Mouse (Mus musculus): ENCODE data around the gene Thra. TPM values are rescaled to one million over a fixed set of nuclear protein-coding genes. Genes with fewer than 3 reads are reported as not detected.
"Not testable (repeated sequence)": the region's sequence is repeated elsewhere in the genome, so short reads cannot be mapped to it uniquely, and the experiment has no call there.

Thra gene
- polyA plus RNA-seq, 1 experiment from 2014 or later, result 32.4 TPM

DNA sequence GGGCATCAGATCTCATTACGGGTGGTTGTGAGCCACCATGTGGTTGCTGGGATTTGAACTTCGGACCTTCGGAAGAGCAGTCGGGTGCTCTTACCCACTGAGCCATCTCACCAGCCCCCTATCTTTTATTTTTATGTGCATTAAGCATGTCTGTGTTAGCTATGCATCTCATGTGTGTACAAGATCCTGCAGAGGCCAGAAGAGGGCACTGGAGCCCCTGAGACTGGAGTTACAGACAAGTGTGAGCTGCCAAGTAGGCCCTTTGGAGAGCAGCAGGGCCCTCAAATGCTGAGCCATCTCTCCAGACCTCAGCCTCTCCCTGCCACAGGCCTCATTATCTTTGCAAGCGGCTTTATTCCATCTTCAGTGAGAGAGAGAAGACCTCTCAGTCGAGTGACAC lies 28.4 kb upstream of the Thra start:
- ATAC-seq; H3K9ac ChIP-seq (ENCODE audit: low read depth, low read length); H3K4me2 ChIP-seq (replicated peaks; ENCODE audit: low read depth); H3K4me3 ChIP-seq (ENCODE audit: low read depth, low read length); H3K27ac ChIP-seq (ENCODE audit: low read depth, low read length); H3K9me3 ChIP-seq (ENCODE audit: control insufficient read depth); H3K27me3 ChIP-seq (replicated peaks; ENCODE audit: control insufficient read depth, insufficient read depth, low read length): not testable (repeated sequence)
- WGBS, result 79% methylated on average over 6 of the region's 6 CpGs
- TF ChIP-seq CTCF (IDR thresholded peaks at IDR 0.05; ENCODE audit: low read depth), result peak; percentile 68
- peaks cover 18% of the 10 kb centered on the region for H3K4me1 ChIP-seq (replicated peaks; ENCODE audit: control insufficient read depth, insufficient read depth, low read length)
- H3K36me3 ChIP-seq (ENCODE audit: control insufficient read depth, insufficient read depth), result peaks cover 43% of the 10 kb centered on the region

GRCm38 (mm10) chr11:98713703-98714102 lies 26.7 kb upstream of the Thra start:
- no peaks in the 10 kb centered on the region for H3K27me3 ChIP-seq (replicated peaks; ENCODE audit: control insufficient read depth, insufficient read depth, low read length)
- peaks cover 45% of the 10 kb centered on the region for H3K36me3 ChIP-seq (ENCODE audit: control insufficient read depth, insufficient read depth)
- whole genome bisulfite sequencing, result 74% methylated on average over 12 of the region's 12 CpGs
- H3K9ac ChIP-seq (ENCODE audit: low read depth, low read length), result no peak overlapping the region
- H3K27ac ChIP-seq (ENCODE audit: low read depth, low read length), result no peak overlapping the region
- 0 out of 2 replicates have a peak, but pooled peaks cover 11% of the 10 kb centered on the region for H3K4me1 ChIP-seq (replicated peaks; ENCODE audit: control insufficient read depth, insufficient read depth, low read length)
- no peak overlapping the region for H3K4me3 ChIP-seq (ENCODE audit: low read depth, low read length)
- ATAC-seq, result no peak
- H3K9me3 ChIP-seq (ENCODE audit: control insufficient read depth), result no peaks in the 10 kb centered on the region
- H3K4me2 ChIP-seq (replicated peaks; ENCODE audit: low read depth), result no peak overlapping the region
- TF ChIP-seq CTCF (IDR thresholded peaks at IDR 0.05; ENCODE audit: low read depth), result no peak

- Histone ChIP-seq H3K27me3 (replicated peaks; ENCODE audit: control insufficient read depth, insufficient read depth, low read length) (no peaks in the 10 kb centered on the region), H3K36me3 (ENCODE audit: control insufficient read depth, insufficient read depth) (peaks cover 45% of the 10 kb centered on the region), H3K4me2 (replicated peaks; ENCODE audit: low read depth) (no peak overlapping the region), H3K9ac (ENCODE audit: low read depth, low read length) (no peak overlapping the region), H3K4me3 (ENCODE audit: low read depth, low read length) (no peak overlapping the region), H3K27ac (ENCODE audit: low read depth, low read length) (no peak overlapping the region), H3K9me3 (ENCODE audit: control insufficient read depth) (no peaks in the 10 kb centered on the region), H3K4me1 (replicated peaks; ENCODE audit: control insufficient read depth, insufficient read depth, low read length) (0 out of 2 replicates have a peak, but pooled peaks cover 3% of the 10 kb centered on the region)
- no peak for ATAC-seq
- TF ChIP-seq CTCF (IDR thresholded peaks at IDR 0.05; ENCODE audit: low read depth), result no peak
- 96% methylated on average over 9 of the region's 9 CpGs for WGBS
These were observed 24.5 kb upstream of the Thra start for GRCm38 (mm10) chr11:98715946-98716345.

DNA sequence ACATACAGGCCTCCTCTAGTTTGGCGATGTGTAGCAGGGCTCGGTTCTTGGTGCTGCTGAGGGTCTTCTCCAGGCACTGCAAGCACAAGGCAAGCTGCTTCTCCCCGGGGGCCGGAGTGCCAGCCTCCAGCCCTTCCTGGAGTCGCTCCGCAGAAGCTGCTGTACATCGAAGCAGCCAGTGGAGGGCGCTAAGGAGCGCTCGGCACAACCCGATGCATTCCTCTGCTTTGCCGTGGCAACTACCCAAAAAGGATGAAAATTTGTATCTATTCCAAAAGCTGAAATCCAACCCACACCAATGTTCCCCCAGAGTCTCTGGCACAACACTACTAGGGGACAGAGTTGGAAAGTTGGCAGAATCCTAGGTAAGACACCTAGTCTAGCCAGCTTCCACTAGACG lies 22.5 kb upstream of the Thra start:
- H3K4me2 ChIP-seq (replicated peaks; ENCODE audit: low read depth), result no peak overlapping the region
- TF ChIP-seq CTCF (IDR thresholded peaks at IDR 0.05; ENCODE audit: low read depth), result peak; percentile 90
- H3K9ac ChIP-seq (ENCODE audit: low read depth, low read length), result no peak overlapping the region
- H3K4me1 ChIP-seq (replicated peaks; ENCODE audit: control insufficient read depth, insufficient read depth, low read length), result 0 out of 2 replicates have a peak, but pooled peaks cover 3% of the 10 kb centered on the region
- H3K27me3 ChIP-seq (replicated peaks; ENCODE audit: control insufficient read depth, insufficient read depth, low read length), result no peaks in the 10 kb centered on the region
- whole genome bisulfite sequencing, result 19% methylated on average over 13 of the region's 13 CpGs
- H3K9me3 ChIP-seq (ENCODE audit: control insufficient read depth), result no peaks in the 10 kb centered on the region
- H3K36me3 ChIP-seq (ENCODE audit: control insufficient read depth, insufficient read depth), result peaks cover 36% of the 10 kb centered on the region
- no peak overlapping the region for H3K27ac ChIP-seq (ENCODE audit: low read depth, low read length)
- no peak overlapping the region for H3K4me3 ChIP-seq (ENCODE audit: low read depth, low read length)
- ATAC-seq, result no peak

DNA sequence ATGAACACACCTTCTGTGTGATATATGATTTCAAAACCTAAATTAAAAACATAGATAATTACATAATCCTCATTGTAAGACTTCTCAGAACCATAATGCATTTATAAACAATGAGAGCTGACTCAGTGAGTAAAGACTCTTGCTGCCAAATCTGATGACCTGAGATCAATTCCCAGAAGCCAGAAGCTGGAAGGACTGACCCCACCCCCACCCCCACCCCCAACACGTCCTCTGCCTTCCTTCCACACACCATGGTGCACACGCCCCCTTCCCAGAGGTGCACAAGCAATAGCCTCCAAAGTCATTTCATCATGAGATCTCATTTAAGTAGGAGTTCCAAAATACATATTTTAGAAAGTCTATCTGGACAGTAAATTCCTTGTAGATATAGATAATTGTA lies 19.7 kb upstream of the Thra start:
- TF ChIP-seq CTCF (IDR thresholded peaks at IDR 0.05; ENCODE audit: low read depth), result no peak
- H3K4me1 ChIP-seq (replicated peaks; ENCODE audit: control insufficient read depth, insufficient read depth, low read length), result 0 out of 2 replicates have a peak, but pooled peaks cover 3% of the 10 kb centered on the region
- H3K9me3 ChIP-seq (ENCODE audit: control insufficient read depth), result no peaks in the 10 kb centered on the region
- H3K36me3 ChIP-seq (ENCODE audit: control insufficient read depth, insufficient read depth), result peaks cover 15% of the 10 kb centered on the region; the same call in 1 of the 2 replicates
- H3K4me2 ChIP-seq (replicated peaks; ENCODE audit: low read depth), result no peak overlapping the region
- H3K27me3 ChIP-seq (replicated peaks; ENCODE audit: control insufficient read depth, insufficient read depth, low read length), result no peaks in the 10 kb centered on the region
- 83% methylated on average over 2 of the region's 2 CpGs for WGBS
- no peak overlapping the region for H3K9ac ChIP-seq (ENCODE audit: low read depth, low read length)
- ATAC-seq, result no peak
- no peak overlapping the region for H3K27ac ChIP-seq (ENCODE audit: low read depth, low read length)
- H3K4me3 ChIP-seq (ENCODE audit: low read depth, low read length), result no peak overlapping the region

DNA sequence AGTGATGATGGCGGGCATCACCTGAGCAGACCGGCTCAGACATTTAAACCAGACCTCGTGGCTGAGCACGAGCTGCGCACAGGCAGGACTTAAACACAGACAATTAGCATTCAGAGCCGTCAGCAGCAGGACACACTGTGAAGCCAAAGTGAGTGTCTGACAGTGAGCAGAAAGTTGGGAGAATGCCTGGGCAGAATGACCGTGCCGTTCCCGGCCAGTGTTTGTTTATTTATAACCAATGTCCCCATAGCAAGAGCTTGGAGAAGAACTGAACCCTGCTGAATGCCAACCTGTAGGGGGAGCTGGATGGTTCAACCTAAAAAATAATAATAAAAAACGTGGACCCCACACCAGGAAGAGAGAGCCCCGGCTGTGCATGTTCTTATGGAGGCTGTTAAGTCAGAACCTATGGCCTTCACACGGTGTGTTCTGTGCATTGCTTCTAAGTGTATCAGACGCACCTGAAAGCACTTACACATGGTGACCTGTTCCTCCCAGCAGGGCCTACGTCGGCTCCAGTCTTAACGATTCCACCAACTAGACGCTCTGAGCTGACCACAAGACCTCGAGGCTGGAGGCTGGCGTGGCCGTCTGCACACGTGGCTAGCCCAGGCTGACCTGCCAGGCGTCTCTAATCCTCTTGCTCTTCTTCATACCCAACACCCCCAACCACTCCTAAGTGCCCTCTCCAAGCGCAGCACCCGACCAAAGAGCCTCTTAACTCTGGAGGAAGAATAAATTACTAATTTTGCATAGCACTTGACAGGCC lies 18.8 kb upstream of the Thra start:
- no peak for ATAC-seq
- H3K9ac ChIP-seq (ENCODE audit: low read depth, low read length), result no peak overlapping the region
- no peak overlapping the region for H3K4me2 ChIP-seq (replicated peaks; ENCODE audit: low read depth)
- peak overlapping the region; percentile 35; the same call in 1 of the 2 replicates for H3K27ac ChIP-seq (ENCODE audit: low read depth, low read length)
- H3K36me3 ChIP-seq (ENCODE audit: control insufficient read depth, insufficient read depth), result peaks cover 8% of the 10 kb centered on the region; the same call in 1 of the 2 replicates
- no peak overlapping the region for H3K4me3 ChIP-seq (ENCODE audit: low read depth, low read length)
- H3K27me3 ChIP-seq (replicated peaks; ENCODE audit: control insufficient read depth, insufficient read depth, low read length), result no peaks in the 10 kb centered on the region
- H3K9me3 ChIP-seq (ENCODE audit: control insufficient read depth), result no peaks in the 10 kb centered on the region
- 57% methylated on average over 24 of the region's 24 CpGs for WGBS
- H3K4me1 ChIP-seq (replicated peaks; ENCODE audit: control insufficient read depth, insufficient read depth, low read length), result 0 out of 2 replicates have a peak, but pooled peaks cover 3% of the 10 kb centered on the region
- TF ChIP-seq CTCF (IDR thresholded peaks at IDR 0.05; ENCODE audit: low read depth), result peak; percentile 65
